Comparison of ENCODE assay signal across 8 mouse cellular contexts in the genomic region with DNA sequence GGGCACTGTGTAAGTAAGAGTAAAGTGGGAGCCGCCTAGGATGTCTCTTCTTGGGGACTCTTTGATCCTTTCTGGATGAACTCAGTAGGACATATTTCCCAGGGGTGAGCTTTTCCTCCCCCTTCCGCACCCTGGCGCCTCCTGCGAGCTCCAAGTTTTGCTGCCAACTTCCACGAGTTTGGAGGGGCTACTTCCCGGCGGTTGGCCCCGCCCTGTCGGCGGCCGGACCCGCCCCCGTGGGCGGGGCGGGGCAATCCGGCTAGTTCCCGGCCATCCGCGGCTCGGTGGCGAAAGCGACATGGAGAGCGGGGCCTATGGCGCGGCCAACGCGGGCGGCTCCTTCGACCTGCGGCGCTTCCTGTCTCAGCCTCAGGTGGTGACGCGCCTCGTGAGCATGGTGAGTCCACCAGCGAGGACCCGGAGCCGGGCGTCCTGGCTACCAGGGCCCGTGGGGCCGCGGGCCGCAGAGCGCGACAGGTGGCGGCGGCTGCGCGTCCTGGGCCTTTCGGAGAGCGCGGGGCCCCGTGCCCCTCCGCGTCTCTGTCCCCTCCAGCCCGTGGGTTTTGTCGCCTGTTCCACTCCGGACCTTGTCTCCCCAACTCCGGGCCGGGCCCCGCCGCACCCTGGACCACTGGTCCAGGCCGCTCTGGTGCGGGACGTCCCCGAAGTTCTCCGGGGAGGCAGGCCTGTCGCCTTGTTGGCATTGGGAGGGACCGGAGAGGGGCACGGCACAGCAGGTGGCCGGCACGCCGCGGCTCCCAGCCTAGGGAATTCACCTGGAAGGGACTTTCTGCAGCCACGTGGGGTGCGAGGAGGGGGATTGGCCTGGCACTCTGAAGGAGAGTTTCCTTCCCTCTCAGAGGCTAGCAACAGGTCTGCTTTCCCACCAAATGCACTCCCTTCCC. TPM values are rescaled to one million over a fixed set of nuclear protein-coding genes. Genes with fewer than 3 reads are reported as not detected.
A peak's percentile ranks its signal among the peaks of the same experiment; 100 is the strongest.
DNase-seq lines count a peak whose midpoint lies in the region; ATAC-seq and TF ChIP-seq lines count a peak whose summit lies in the region.

A gene (plus strand): TSS at position 262 of the 905 bp plus-strand sequence.
A gene (plus strand): TSS at position 262 of the 905 bp plus-strand sequence.

- no peaks in the 10 kb centered on the region for H3K27me3 ChIP-seq in kidney, adult 2 months (replicated peaks; ENCODE audit: control insufficient read depth, insufficient read depth, low read length)
- H3K27me3 ChIP-seq in lung, embryonic 14.5 days (ENCODE audit: insufficient read depth, low read length), result no peaks in the 10 kb centered on the region
- H3K27me3 ChIP-seq in neural tube, embryonic 14.5 days (ENCODE audit: control insufficient read depth, insufficient read depth, low read length), result peaks cover 7% of the 10 kb centered on the region

- no peaks in the 10 kb centered on the region for H3K9me3 ChIP-seq in lung, embryonic 14.5 days (ENCODE audit: low read depth, low read length)
- no peaks in the 10 kb centered on the region for H3K9me3 ChIP-seq in neural tube, embryonic 14.5 days (ENCODE audit: control insufficient read depth, low read length)

- no peaks in the 10 kb centered on the region for H3K36me3 ChIP-seq in kidney, adult 2 months (ENCODE audit: control insufficient read depth, insufficient read depth, low read length)
- H3K36me3 ChIP-seq in lung, embryonic 14.5 days (ENCODE audit: insufficient read depth), result peaks cover 29% of the 10 kb centered on the region
- H3K36me3 ChIP-seq in neural tube, embryonic 14.5 days (ENCODE audit: control insufficient read depth, insufficient read depth, low read length), result no peaks in the 10 kb centered on the region

- H3K27ac ChIP-seq in kidney, adult 2 months (ENCODE audit: insufficient read depth, low read depth, low read length), result peak within 1 kb of the TSS; percentile 67
- H3K27ac ChIP-seq in lung, embryonic 14.5 days (ENCODE audit: low read depth), result peak within 1 kb of the TSS; percentile 59
- H3K27ac ChIP-seq in neural tube, embryonic 14.5 days (ENCODE audit: low read depth, low read length), result no peak within 1 kb of the TSS

- H3K4me1 ChIP-seq in kidney, adult 2 months (ENCODE audit: control insufficient read depth, insufficient read depth, low read length), result peaks cover 13% of the 10 kb centered on the region; the same call in 1 of the 2 replicates
- H3K4me1 ChIP-seq in lung, embryonic 14.5 days (ENCODE audit: insufficient read depth), result peaks cover 9% of the 10 kb centered on the region; the same call in 1 of the 2 replicates
- no peaks in the 10 kb centered on the region for H3K4me1 ChIP-seq in neural tube, embryonic 14.5 days (ENCODE audit: control insufficient read depth, insufficient read depth, low read length)

- H3K4me3 ChIP-seq in kidney, adult 2 months (ENCODE audit: insufficient read depth, low read depth, low read length), result peak within 1 kb of the TSS; percentile 68
- peak within 1 kb of the TSS; percentile 86 for H3K4me3 ChIP-seq in lung, embryonic 14.5 days (ENCODE audit: low read depth, low read length)
- H3K4me3 ChIP-seq in neural tube, embryonic 14.5 days (ENCODE audit: low read depth, low read length), result peak within 1 kb of the TSS; percentile 52

- peak; percentile 27 for TF ChIP-seq POLR2A in kidney, adult 2 months (IDR thresholded peaks at IDR 0.05; ENCODE audit: low read depth, low read length)

- ATAC-seq in lung, embryonic 14.5 days (ENCODE audit: insufficient read depth), result peak; percentile 78
- ATAC-seq in neural tube, embryonic 14.5 days (ENCODE audit: low read depth), result peak; percentile 66; the same call in 1 of the 2 replicates

- H3K9ac ChIP-seq in lung, embryonic 14.5 days, result peak within 1 kb of the TSS; percentile 69
- peak within 1 kb of the TSS; percentile 46 for H3K9ac ChIP-seq in neural tube, embryonic 14.5 days (replicated peaks; ENCODE audit: low read depth, low read length)

- no peak for TF ChIP-seq CTCF in kidney, adult 2 months (conservative IDR thresholded peaks at IDR 0.05; ENCODE audit: insufficient read depth, insufficient read length, low read depth, low read length)
- TF ChIP-seq CTCF in lung, embryonic 14.5 days (IDR thresholded peaks at IDR 0.05; ENCODE audit: low read depth), result no peak

- DNase-seq in urinary bladder, adult 18-20 months (ENCODE audit: low spot score in 2 of 2), result peak; percentile 66 to 72
- no peak for DNase-seq in urinary bladder, postnatal 10 days (ENCODE audit: low spot score)
- peak; percentile 86 for DNase-seq in embryo, embryonic 9.5 days (ENCODE audit: extremely low spot score)
- peak; percentile 67 to 78 for DNase-seq in heart, adult 9 months (ENCODE audit: low spot score in 2 of 2)
- DNase-seq in kidney, adult 2 months, result peak; percentile 84
- DNase-seq in lung, embryonic 14.5 days, result peak; percentile 95
- DNase-seq in thymus, postnatal 36 days, result peak; percentile 75 to 76

- under 1% methylated on average over 75 of the region's 75 CpGs for WGBS in kidney, adult 2 months
- under 1% methylated on average over 75 of the region's 75 CpGs for WGBS in lung, embryonic 14.5 days
- WGBS in neural tube, embryonic 14.5 days, result under 1% methylated on average over 56 of the region's 75 CpGs

- peak within 1 kb of the TSS; percentile 99 for H3K4me2 ChIP-seq in lung, embryonic 14.5 days
- H3K4me2 ChIP-seq in neural tube, embryonic 14.5 days (ENCODE audit: low read depth, low read length), result peak within 1 kb of the TSS; percentile 78

RNA-seq across cellular contexts. Expression of the first gene that starts in this region (rescaled TPM):
- polyA plus RNA-seq in kidney, adult 2 months (2012; rRNA removed), result 0.18 and 0.22 TPM in 2 replicates
- 0.23 and 0.30 TPM in 2 replicates for polyA plus RNA-seq in lung, embryonic 14.5 days (2014; fragmentation: Nextera tagmentation; extraction: Ambion mirVana)
- 0.68 and 1.2 TPM in 2 replicates for polyA plus RNA-seq in neural tube, embryonic 14.5 days (2014; fragmentation: Nextera tagmentation; extraction: Ambion mirVana)

RNA-seq across cellular contexts. Expression of the second gene that starts in this region (rescaled TPM):
- 150 and 155 TPM in 2 replicates for polyA plus RNA-seq in kidney, adult 2 months (2012; rRNA removed)
- polyA plus RNA-seq in lung, embryonic 14.5 days (2014; fragmentation: Nextera tagmentation; extraction: Ambion mirVana), result 65.9 and 71.6 TPM in 2 replicates
- polyA plus RNA-seq in neural tube, embryonic 14.5 days (2014; fragmentation: Nextera tagmentation; extraction: Ambion mirVana), result 9.7 and 15.8 TPM in 2 replicates
